Mouse (Mus musculus) G1E (cell line): ENCODE results near the gene Emc9.

Source experiments
- CTCF ChIP-seq: IDR thresholded peaks from 2 replicates; pipeline ENCODE4 v1.5.1; 2012; ENCODE audit warnings: low read depth, low read length, inconsistent platforms, mixed read lengths
- GATA1 ChIP-seq: IDR thresholded peaks from 2 replicates; pipeline ENCODE4 v1.6.1; 2012; ENCODE audit warnings: borderline replicate concordance, low read length, inconsistent platforms, mixed read lengths
- GATA2 ChIP-seq: IDR thresholded peaks from 2 replicates; pipeline ENCODE4 v1.6.1; 2012; ENCODE audit warnings: low read depth, low read length, inconsistent platforms, borderline replicate concordance
- POLR2AphosphoS5 ChIP-seq: IDR thresholded peaks from 2 replicates; pipeline ENCODE4 v1.6.1; 2012; ENCODE audit warnings: low read depth, low read length, inconsistent platforms; ENCODE audit not compliant: insufficient replicate concordance
- TAL1 ChIP-seq: conservative IDR thresholded peaks from 2 replicates; pipeline ENCODE4 v1.6.1; 2012; ENCODE audit warnings: low read depth, low read length, inconsistent platforms, mixed read lengths

- TF ChIP-seq CTCF (no peak), TAL1 (no peak), GATA1 (no peak), GATA2 (no peak), POLR2AphosphoS5 (no peak)
These were observed 7.0 kb downstream of the Emc9 start, which contains the start of gene Psme1 for GRCm38 (mm10) chr14:55577871-55578667.
